Mouse (Mus musculus) limb, embryonic 15.5 days (tissue): ENCODE results near the gene Acer1. TPM values are rescaled to one million over a fixed set of nuclear protein-coding genes. Genes with fewer than 3 reads are reported as not detected.

Experiments used
- ATAC-seq: fragments of 200-750 bp; cut with Nextera tagmentation; 2 replicates; pipeline ENCODE4 v1.8.0; 2017; ENCODE audit warnings: low read depth, moderate TSS enrichment; ENCODE audit not compliant: insufficient number of reproducible peaks, low FRiP score, low TSS enrichment
- H3K27ac ChIP-seq: fragments of 300-500 bp; sonication (generic); 2 replicates; pipeline ENCODE4 v1.5.1; 2015; ENCODE audit warnings: moderate library complexity, mild to moderate bottlenecking, inconsistent platforms
- H3K27me3 ChIP-seq: fragments of 300-500 bp; sonication (generic); 2 replicates; pipeline ENCODE4 v1.6.1; 2015; ENCODE audit warnings: inconsistent platforms
- H3K36me3 ChIP-seq: fragments of 300-500 bp; sonication (generic); 2 replicates; pipeline ENCODE4 v1.6.1; 2015; ENCODE audit warnings: inconsistent platforms
- H3K4me1 ChIP-seq: fragments of 300-500 bp; sonication (generic); 2 replicates; pipeline ENCODE4 v1.6.1; 2015; ENCODE audit warnings: inconsistent platforms
- H3K4me2 ChIP-seq: fragments of 300-500 bp; sonication (generic); 2 replicates; pipeline ENCODE4 v1.6.1; 2015; ENCODE audit warnings: mild to moderate bottlenecking, inconsistent platforms
- H3K4me3 ChIP-seq: fragments of 300-500 bp; sonication (generic); 2 replicates; pipeline ENCODE4 v1.5.1; 2015; ENCODE audit warnings: mild to moderate bottlenecking, inconsistent platforms
- H3K9ac ChIP-seq: fragments of 300-500 bp; sonication (generic); 2 replicates; pipeline ENCODE4 v1.6.1; 2015; ENCODE audit warnings: inconsistent platforms
- H3K9me3 ChIP-seq: fragments of 300-500 bp; sonication (generic); 2 replicates; pipeline ENCODE4 v1.6.1; 2016; ENCODE audit warnings: inconsistent platforms
- WGBS: fragments of 180-500 bp; shearing (Covaris S2); methylation state at CpG from one replicate; pipeline ENCODE4 v1.1.7; 2015; 5-methylcytosine and 5-hydroxymethylcytosine counted together
- polyA plus RNA-seq: library from polyadenylated mRNA; unstranded; fragments of >200 nt; fragmentation: Nextera tagmentation; extraction: Ambion mirVana; gene quantifications from 2 replicates; pipeline ENCODE4 v1.2.1, GENCODE M21; 2015

Acer1 gene
- polyA plus RNA-seq, 1 experiment from 2014 or later: 20.5 TPM

- no peak for ATAC-seq
- WGBS: 77% methylated on average over 5 of the region's 5 CpGs
- Histone ChIP-seq H3K9me3 (no peaks in the 10 kb centered on the region), H3K36me3 (peaks cover 84% of the 10 kb centered on the region), H3K4me3 (no peak overlapping the region), H3K9ac (no peak overlapping the region), H3K4me2 (no peak overlapping the region), H3K27me3 (no peaks in the 10 kb centered on the region), H3K4me1 (no peaks in the 10 kb centered on the region), H3K27ac (no peak overlapping the region)
These were observed 74.8 kb downstream of the Acer1 start for GRCm38 (mm10) chr17:56907096-56907495.

- H3K4me2 ChIP-seq: no peak overlapping the region
- H3K27ac ChIP-seq: no peak overlapping the region
- no peak for ATAC-seq
- no peak overlapping the region for H3K4me3 ChIP-seq
- no peak overlapping the region for H3K9ac ChIP-seq
- H3K27me3 ChIP-seq: no peaks in the 10 kb centered on the region
- H3K4me1 ChIP-seq: no peaks in the 10 kb centered on the region
- WGBS: 86% methylated on average over 3 of the region's 3 CpGs
- no peaks in the 10 kb centered on the region for H3K9me3 ChIP-seq
- peaks cover 84% of the 10 kb centered on the region for H3K36me3 ChIP-seq
These were observed 75.8 kb downstream of the Acer1 start for GRCm38 (mm10) chr17:56906166-56906565.

Other genes with a start within 250 kb of the Acer1 start
- 15.2 and 20.5 TPM in 2 replicates for gene Nrtn, start 224.6 kb downstream of the Acer1 start, polyA plus RNA-seq
- gene Dus3l, start 217.4 kb downstream of the Acer1 start, polyA plus RNA-seq: 43.9 and 45.5 TPM in 2 replicates
- 0.72 and 1.00 TPM in 2 replicates for gene Prr22, start 211.9 kb downstream of the Acer1 start, polyA plus RNA-seq
- 6.0 and 6.1 TPM in 2 replicates for gene Rfx2, start 151.1 kb downstream of the Acer1 start, polyA plus RNA-seq
- gene Acsbg2, start 107.7 kb downstream of the Acer1 start, polyA plus RNA-seq: 0.06 TPM in 1 of 2 replicates, not detected in the other
- gene 1700061G19Rik, start 106.6 kb downstream of the Acer1 start, polyA plus RNA-seq: 0.16 and 0.24 TPM in 2 replicates
- gene Mllt1, start 46.7 kb downstream of the Acer1 start, polyA plus RNA-seq: 43.6 and 50.5 TPM in 2 replicates
- gene Clpp, start 8.2 kb upstream of the Acer1 start, polyA plus RNA-seq: 136 and 142 TPM in 2 replicates
- gene Alkbh7, start 15.2 kb upstream of the Acer1 start, polyA plus RNA-seq: 36.3 and 39.0 TPM in 2 replicates
- 0.42 TPM in 1 of 2 replicates, not detected in the other for gene Pspn, start 17.9 kb upstream of the Acer1 start, polyA plus RNA-seq
- 62.0 and 75.6 TPM in 2 replicates for gene Gtf2f1, start 29.2 kb upstream of the Acer1 start, polyA plus RNA-seq
- 0.37 and 0.40 TPM in 2 replicates for gene Gm17949, start 29.3 kb upstream of the Acer1 start, polyA plus RNA-seq
- gene Khsrp, start 49.4 kb upstream of the Acer1 start, polyA plus RNA-seq: 24.2 and 35.9 TPM in 2 replicates
- gene Slc25a41, start 59.5 kb upstream of the Acer1 start, polyA plus RNA-seq: not detected in 2 replicates
- gene Crb3, start 77.0 kb upstream of the Acer1 start, polyA plus RNA-seq: 9.7 and 11.4 TPM in 2 replicates
- gene Slc25a23, start 77.7 kb upstream of the Acer1 start, polyA plus RNA-seq: 5.5 and 5.7 TPM in 2 replicates
- 1.6 and 2.2 TPM in 2 replicates for gene Dennd1c, start 96.4 kb upstream of the Acer1 start, polyA plus RNA-seq
- 8.4 and 10.0 TPM in 2 replicates for gene Tubb4a, start 105.7 kb upstream of the Acer1 start, polyA plus RNA-seq
- gene Tnfsf9, start 123.2 kb upstream of the Acer1 start, polyA plus RNA-seq: 7.6 and 8.7 TPM in 2 replicates
- gene Cd70, start 167.7 kb upstream of the Acer1 start, polyA plus RNA-seq: not detected in 2 replicates
- gene Tnfsf14, start 212.1 kb upstream of the Acer1 start, polyA plus RNA-seq: 0.08 and 0.15 TPM in 2 replicates
- 1.5 and 1.8 TPM in 2 replicates for gene C3, start 246.0 kb upstream of the Acer1 start, polyA plus RNA-seq